Mouse (Mus musculus): ENCODE data around the gene Olfr291.

GRCm38 (mm10) chr7:84806159-84806558 lies 47.2 kb upstream of the Olfr291 start:
- no peak for TF ChIP-seq CTCF (IDR thresholded peaks at IDR 0.05)
- no peak for TF ChIP-seq POLR2A (IDR thresholded peaks at IDR 0.05; ENCODE audit: insufficient read depth, low read depth, low read length)
- TF ChIP-seq EP300 (IDR thresholded peaks at IDR 0.05; ENCODE audit: insufficient read depth, low read depth, low read length): no peak

All from heart, adult 2 months (tissue).